Mouse (Mus musculus) kidney, postnatal 14 days (tissue): Measurements from ENCODE around the gene Lelp1.

Experiments
- DNase-seq: peaks from one replicate; pipeline ENCODE4 v3.0.0; 2022; ENCODE audit warnings: mixed read lengths

Lelp1 gene

GRCm38 (mm10) chr3:92142644-92143043 is at the start of gene Lelp1:
Gene Lelp1, minus strand, starts transcription at chr3:92142744.
- no peak for DNase-seq

GRCm38 (mm10) chr3:92176880-92177279 is 34.3 kb upstream of the Lelp1 start:
- no peak for DNase-seq

GRCm38 (mm10) chr3:92169847-92170246 is 27.3 kb upstream of the Lelp1 start:
- DNase-seq, result peak; percentile 9

GRCm38 (mm10) chr3:92153322-92153721 is 10.8 kb upstream of the Lelp1 start:
- DNase-seq, result peak; percentile 59

GRCm38 (mm10) chr3:92150631-92151277 is 8.2 kb upstream of the Lelp1 start:
- peak; percentile 48 for DNase-seq

GRCm38 (mm10) chr3:92147913-92148312 is 5.4 kb upstream of the Lelp1 start:
- DNase-seq, result no peak

- peak; percentile 19 for DNase-seq
Measured at GRCm38 (mm10) chr3:92147420-92147819, 4.9 kb upstream of the Lelp1 start.

GRCm38 (mm10) chr3:92123847-92124246 is 18.7 kb downstream of the Lelp1 start, which contains the start of gene Prr9:
Gene Prr9, minus strand, starts transcription at chr3:92123947.
- DNase-seq, result no peak

- no peak for DNase-seq
Measured at GRCm38 (mm10) chr3:92120902-92121301, 21.6 kb downstream of the Lelp1 start.

- peak; percentile 13 for DNase-seq
Measured at GRCm38 (mm10) chr3:92117930-92118329, 24.6 kb downstream of the Lelp1 start.

GRCm38 (mm10) chr3:92111526-92111925 is 31.0 kb downstream of the Lelp1 start:
- no peak for DNase-seq

- no peak for DNase-seq
Measured at GRCm38 (mm10) chr3:92110790-92111189, 31.8 kb downstream of the Lelp1 start.

- DNase-seq, result peak; percentile 35
Measured at GRCm38 (mm10) chr3:92106582-92106981, 36.0 kb downstream of the Lelp1 start.
